Mouse (Mus musculus) lung, postnatal 10 days (tissue): Measurements from ENCODE around the gene Rnf169.
"Not testable (repeated sequence)": the region's sequence is repeated elsewhere in the genome, so short reads cannot be mapped to it uniquely, and the experiment has no call there.

Experiments
- DNase-seq: peaks from one replicate; pipeline ENCODE4 v3.0.0; 2021

Gene Rnf169

GRCm38 (mm10) chr7:99945012-99945411 lies 35.2 kb downstream of the Rnf169 start:
- DNase-seq = not testable (repeated sequence)

GRCm38 (mm10) chr7:99944520-99944919 lies 35.7 kb downstream of the Rnf169 start:
- no peak for DNase-seq

GRCm38 (mm10) chr7:99940669-99941068 lies 39.6 kb downstream of the Rnf169 start:
- no peak for DNase-seq

GRCm38 (mm10) chr7:99935758-99936157 lies 44.5 kb downstream of the Rnf169 start:
- no peak for DNase-seq

- peak; percentile 80 for DNase-seq
Measured at GRCm38 (mm10) chr7:99926916-99927714, 53.1 kb downstream of the Rnf169 start.

- DNase-seq = peak; percentile 25
Measured at GRCm38 (mm10) chr7:99920416-99920815, 59.8 kb downstream of the Rnf169 start.

GRCm38 (mm10) chr7:99919971-99920370 lies 60.3 kb downstream of the Rnf169 start:
- no peak for DNase-seq

GRCm38 (mm10) chr7:99919164-99919563 lies 61.1 kb downstream of the Rnf169 start:
- DNase-seq = no peak

- DNase-seq = peak; percentile 42
Measured at GRCm38 (mm10) chr7:99917320-99917844, 62.9 kb downstream of the Rnf169 start.

GRCm38 (mm10) chr7:99916741-99917319 lies 63.4 kb downstream of the Rnf169 start:
- peak; percentile 63 for DNase-seq

GRCm38 (mm10) chr7:99915511-99915910 lies 64.7 kb downstream of the Rnf169 start:
- no peak for DNase-seq

GRCm38 (mm10) chr7:99914316-99914715 lies 65.9 kb downstream of the Rnf169 start:
- no peak for DNase-seq

- no peak for DNase-seq
Measured at GRCm38 (mm10) chr7:99911038-99911437, 69.2 kb downstream of the Rnf169 start.

GRCm38 (mm10) chr7:99907463-99907862 lies 72.8 kb downstream of the Rnf169 start:
- no peak for DNase-seq

GRCm38 (mm10) chr7:99906346-99906745 lies 73.9 kb downstream of the Rnf169 start:
- DNase-seq = no peak

- no peak for DNase-seq
Measured at GRCm38 (mm10) chr7:99904421-99905005, 75.7 kb downstream of the Rnf169 start.

- DNase-seq = no peak
Measured at GRCm38 (mm10) chr7:99902918-99903665, 77.2 kb downstream of the Rnf169 start.

- no peak for DNase-seq
Measured at GRCm38 (mm10) chr7:99902208-99902607, 78.0 kb downstream of the Rnf169 start.

GRCm38 (mm10) chr7:99896905-99897304 lies 83.3 kb downstream of the Rnf169 start:
- no peak for DNase-seq

GRCm38 (mm10) chr7:99894478-99894877 lies 85.8 kb downstream of the Rnf169 start:
- no peak for DNase-seq

- DNase-seq = no peak
Measured at GRCm38 (mm10) chr7:99893967-99894366, 86.3 kb downstream of the Rnf169 start.

GRCm38 (mm10) chr7:99892351-99892750 lies 87.9 kb downstream of the Rnf169 start:
- DNase-seq = no peak

- DNase-seq = no peak
Measured at GRCm38 (mm10) chr7:99891471-99891870, 88.8 kb downstream of the Rnf169 start.
